Mouse (Mus musculus): ENCODE results near the gene Cc2d1b.

The Cc2d1b gene

GRCm38 (mm10) chr4:108638752-108639151 is 19.0 kb downstream of the Cc2d1b start:
- DNase-seq (ENCODE audit: low spot score in 2 of 2), result no peak

- DNase-seq (ENCODE audit: low spot score in 2 of 2), result peak in 1 of 2 experiments; percentile 5
These were observed 44.7 kb downstream of the Cc2d1b start for GRCm38 (mm10) chr4:108664407-108664806.

Data from thymus, postnatal 10 days (tissue).